Mouse (Mus musculus) MEL-GATA-1-ER (cell line): Measurements from ENCODE around the gene Hoxd3.

Experiments
- DNase-seq: peaks from one replicate; pipeline ENCODE4 v3.0.0-alpha.2; 2012; ENCODE audit warnings: low read depth; ENCODE audit errors: extremely low read depth

The Hoxd3 gene

GRCm38 (mm10) chr2:74711721-74712621, at the start of gene Hoxd3, which contains the start of gene Hoxd4:
TSS of gene Hoxd3 (plus strand) at chr2:74711927.
TSS of gene Hoxd4 (plus strand) at chr2:74711929.
- DNase-seq: no peak

GRCm38 (mm10) chr2:74663291-74663925, 48.3 kb upstream of the Hoxd3 start:
- DNase-seq: no peak

GRCm38 (mm10) chr2:74666411-74666810, 45.3 kb upstream of the Hoxd3 start:
- no peak for DNase-seq

GRCm38 (mm10) chr2:74667191-74667841, 44.4 kb upstream of the Hoxd3 start:
- no peak for DNase-seq

GRCm38 (mm10) chr2:74667842-74668357, 43.8 kb upstream of the Hoxd3 start, which contains the start of gene Hoxd13:
TSS of gene Hoxd13 (plus strand) at chr2:74668310.
- DNase-seq: no peak

GRCm38 (mm10) chr2:74668370-74669229, 43.1 kb upstream of the Hoxd3 start:
- DNase-seq: no peak

- no peak for DNase-seq
Observed at GRCm38 (mm10) chr2:74669230-74669578, 42.5 kb upstream of the Hoxd3 start.

GRCm38 (mm10) chr2:74669650-74670235, 42.0 kb upstream of the Hoxd3 start:
- DNase-seq: no peak

GRCm38 (mm10) chr2:74670632-74671188, 41.0 kb upstream of the Hoxd3 start:
- no peak for DNase-seq

GRCm38 (mm10) chr2:74671847-74672246, 39.9 kb upstream of the Hoxd3 start:
- no peak for DNase-seq

GRCm38 (mm10) chr2:74672481-74673362, 39.0 kb upstream of the Hoxd3 start:
- DNase-seq: no peak

GRCm38 (mm10) chr2:74673835-74674425, 37.8 kb upstream of the Hoxd3 start:
- DNase-seq: no peak

- no peak for DNase-seq
Observed at GRCm38 (mm10) chr2:74674881-74675665, 36.7 kb upstream of the Hoxd3 start, which contains the start of gene Hoxd12. TSS of gene Hoxd12 (plus strand) at chr2:74675013.

- DNase-seq: no peak
Observed at GRCm38 (mm10) chr2:74675666-74676282, 36.0 kb upstream of the Hoxd3 start.

GRCm38 (mm10) chr2:74676376-74677052, 35.2 kb upstream of the Hoxd3 start:
- no peak for DNase-seq

GRCm38 (mm10) chr2:74677106-74677505, 34.6 kb upstream of the Hoxd3 start:
- DNase-seq: no peak
